Mouse (Mus musculus) spleen, adult 12 weeks (tissue): ENCODE measurements around the gene Ptk7.
"Not testable (repeated sequence)": the region's sequence is repeated elsewhere in the genome, so short reads cannot be mapped to it uniquely, and the experiment has no call there.

Source experiments
- DNase-seq: peaks from one replicate; pipeline ENCODE4 v3.0.0; 2022; ENCODE audit warnings: low spot score

Ptk7 gene

GRCm38 (mm10) chr17:46605987-46606386, 23.3 kb downstream of the Ptk7 start:
- no peak for DNase-seq

- no peak for DNase-seq
These were observed 24.2 kb downstream of the Ptk7 start for GRCm38 (mm10) chr17:46605126-46605525.

DNA sequence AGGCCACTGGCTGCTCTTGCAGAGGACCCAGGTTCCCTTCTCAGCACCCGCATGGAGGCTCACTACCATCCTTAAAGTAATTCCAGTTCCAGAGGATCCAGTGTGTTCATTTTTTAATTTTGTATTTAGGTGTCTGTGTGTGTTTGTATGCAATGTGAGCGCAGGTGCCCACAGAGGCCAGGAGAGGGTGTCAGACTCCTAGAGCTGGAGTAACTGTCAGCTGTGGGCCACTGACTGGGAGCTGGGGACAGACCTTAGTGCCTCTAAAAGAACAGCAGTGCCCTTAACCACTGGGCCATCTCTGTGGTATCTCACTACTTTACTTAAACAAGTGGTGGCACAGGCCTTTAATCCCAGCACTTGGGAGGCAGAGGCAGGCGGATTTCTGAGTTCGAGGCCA, 26.1 kb downstream of the Ptk7 start:
- no peak for DNase-seq

DNA sequence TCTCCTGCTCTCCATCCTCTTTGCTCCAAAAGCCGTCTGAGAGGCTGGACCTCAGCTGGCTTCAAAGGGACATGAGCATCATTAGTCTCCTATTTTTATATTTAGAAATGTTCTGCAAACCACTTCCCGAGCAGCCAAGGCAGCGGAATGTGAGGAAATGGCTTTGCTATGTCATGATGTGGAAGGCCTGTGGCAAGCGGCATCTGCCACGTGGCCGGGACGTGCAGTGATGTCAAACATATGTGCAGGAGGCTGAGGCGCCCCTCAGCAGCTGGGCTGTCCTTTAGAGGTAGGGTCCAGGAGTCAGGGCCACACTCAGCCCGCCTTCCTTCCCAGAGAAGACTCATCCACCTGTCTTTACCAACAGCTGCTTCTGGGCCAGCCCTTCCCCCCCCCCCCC, 27.1 kb downstream of the Ptk7 start:
- DNase-seq: no peak

DNA sequence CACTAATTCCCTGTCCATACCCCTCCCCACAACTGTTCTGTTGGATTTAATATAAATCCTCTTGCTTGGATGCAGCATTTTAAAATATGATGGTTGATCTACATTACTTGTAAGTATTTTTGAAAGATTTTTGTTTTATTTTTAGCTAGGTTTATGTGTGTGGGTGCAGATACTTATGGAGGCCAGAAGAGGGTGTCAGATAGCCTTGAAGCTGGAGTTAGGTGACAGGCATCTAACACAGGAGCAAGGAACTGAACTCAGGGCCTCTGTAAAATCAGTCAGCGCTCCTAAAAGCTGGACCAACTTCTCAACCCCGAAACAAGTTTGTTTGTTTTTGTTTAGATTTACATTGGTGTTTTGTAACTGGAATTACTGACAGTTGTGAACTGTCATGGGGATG, 28.7 kb downstream of the Ptk7 start:
- DNase-seq: no peak

DNA sequence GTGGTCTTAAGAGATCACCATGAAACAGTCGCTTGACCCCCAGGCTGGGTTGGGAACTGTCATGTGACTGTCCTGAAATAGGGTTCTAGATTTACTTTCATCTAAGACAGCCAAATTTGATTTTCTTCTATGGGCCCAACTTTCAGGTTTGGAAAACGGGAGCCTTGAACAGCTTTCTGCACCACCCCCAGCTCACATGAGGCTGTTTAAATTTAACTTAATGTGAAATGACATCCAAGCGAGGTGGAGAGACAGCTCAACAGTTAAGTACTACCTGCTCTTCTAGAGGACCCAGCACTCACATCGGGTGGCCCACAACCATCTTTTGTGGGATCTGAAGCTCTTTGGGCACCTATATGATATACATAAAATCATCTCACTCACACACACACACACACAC, 30.3 kb downstream of the Ptk7 start:
- no peak for DNase-seq

GRCm38 (mm10) chr17:46597956-46598355, 31.3 kb downstream of the Ptk7 start:
- no peak for DNase-seq

- no peak for DNase-seq
These were observed 34.0 kb downstream of the Ptk7 start for GRCm38 (mm10) chr17:46595336-46595735.

DNA sequence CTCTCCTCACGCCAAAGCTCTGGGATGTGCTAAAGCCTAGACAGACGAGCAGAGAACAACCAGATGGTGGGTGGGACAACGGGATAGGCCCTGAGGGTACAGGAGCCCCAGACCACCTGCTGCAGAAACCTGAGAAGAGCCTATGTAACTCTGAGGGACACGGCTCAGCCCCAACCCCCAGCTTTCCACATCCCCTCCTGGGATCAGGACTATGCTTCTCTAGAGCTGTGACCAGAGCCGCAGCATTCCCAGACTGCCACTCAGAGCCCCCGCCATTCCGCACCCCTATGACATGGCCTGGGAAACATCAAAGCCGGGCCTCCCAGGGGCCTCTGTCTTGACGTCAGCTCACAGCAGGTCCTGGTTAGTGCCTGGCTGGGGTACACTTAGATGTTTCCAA, 34.7 kb downstream of the Ptk7 start:
- DNase-seq: no peak

- no peak for DNase-seq
These were observed 36.2 kb downstream of the Ptk7 start for GRCm38 (mm10) chr17:46593124-46593523.

DNA sequence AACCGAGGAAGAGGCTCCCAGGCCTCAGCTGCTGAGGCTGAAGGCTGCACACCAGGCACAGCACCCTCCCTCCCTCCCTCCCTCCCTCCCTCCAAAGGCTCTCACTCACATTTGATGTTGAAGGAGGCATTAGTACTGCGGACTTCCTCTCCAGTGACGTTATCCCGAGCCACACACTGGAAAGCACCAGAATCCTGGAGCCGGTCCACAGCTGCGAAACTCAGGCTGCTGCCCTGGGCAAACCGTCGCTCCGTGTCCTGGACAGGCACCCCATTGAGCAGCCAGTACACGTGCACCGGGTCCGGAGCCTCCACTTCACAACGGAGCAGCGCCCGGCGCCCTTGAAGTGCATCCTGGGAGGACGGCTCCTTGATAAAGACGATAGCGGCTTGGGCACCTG, 37.9 kb downstream of the Ptk7 start:
- DNase-seq: no peak

DNA sequence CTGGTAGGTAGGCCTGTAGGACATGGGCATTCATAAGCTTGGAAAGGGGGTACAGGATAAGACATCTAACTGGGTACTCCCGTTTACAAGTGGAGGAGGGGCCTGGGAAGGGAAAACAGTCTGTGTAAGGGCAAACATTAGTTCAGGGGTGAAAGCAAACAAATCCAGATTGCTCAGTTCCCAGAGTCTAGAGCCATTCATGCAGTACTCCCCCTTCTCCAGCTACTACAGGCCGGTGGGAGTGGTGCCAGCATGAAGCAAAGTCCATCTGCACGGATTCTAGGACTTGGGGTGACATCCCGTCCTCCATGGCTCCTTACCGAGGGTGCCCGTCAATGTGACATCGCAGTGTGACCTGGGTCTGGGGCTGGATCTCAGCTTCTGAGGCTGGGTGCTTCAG, 38.9 kb downstream of the Ptk7 start:
- DNase-seq: no peak

GRCm38 (mm10) chr17:46589635-46590314, 39.5 kb downstream of the Ptk7 start:
- no peak for DNase-seq

DNA sequence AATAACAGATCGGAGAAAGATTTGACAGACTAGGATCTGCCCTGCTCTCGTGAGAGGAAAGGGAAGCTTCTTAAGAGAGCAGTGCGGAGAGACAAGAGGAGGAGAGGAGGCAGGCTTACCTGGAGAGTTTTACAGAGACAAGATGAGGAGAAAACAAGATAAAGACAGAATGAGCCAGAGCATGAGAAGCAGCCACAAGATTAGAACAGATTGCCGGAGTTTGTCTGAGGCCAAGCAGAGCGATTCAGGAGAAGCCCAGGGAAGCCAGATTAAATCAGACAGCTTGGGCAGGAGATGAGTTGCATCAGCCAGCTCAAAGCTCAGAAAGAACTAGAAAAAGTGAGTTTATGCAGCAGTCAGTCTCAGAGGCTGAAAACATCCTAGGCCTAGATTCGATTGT, 40.4 kb downstream of the Ptk7 start:
- DNase-seq: no peak

DNA sequence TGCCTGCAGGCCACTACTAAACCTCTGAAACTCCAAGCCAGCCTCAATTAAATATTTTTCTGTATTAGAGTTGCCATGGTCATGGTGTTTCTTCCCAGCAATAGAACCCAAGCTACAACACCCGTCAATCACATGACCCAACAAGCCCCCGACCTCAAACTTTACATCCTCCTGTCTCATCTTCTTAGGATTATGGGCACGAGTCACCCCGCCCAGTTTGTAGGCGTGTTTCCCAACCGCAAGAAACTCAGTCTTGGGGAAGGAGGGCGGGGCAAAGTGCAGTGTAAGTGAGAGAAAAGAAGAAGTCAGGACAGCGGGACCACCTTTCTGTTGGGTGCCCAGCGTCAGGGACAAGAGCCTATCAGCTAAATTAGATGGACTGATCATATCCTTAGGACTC, 41.1 kb downstream of the Ptk7 start:
- DNase-seq: no peak

GRCm38 (mm10) chr17:46586327-46586726, 43.0 kb downstream of the Ptk7 start:
- no peak for DNase-seq

DNA sequence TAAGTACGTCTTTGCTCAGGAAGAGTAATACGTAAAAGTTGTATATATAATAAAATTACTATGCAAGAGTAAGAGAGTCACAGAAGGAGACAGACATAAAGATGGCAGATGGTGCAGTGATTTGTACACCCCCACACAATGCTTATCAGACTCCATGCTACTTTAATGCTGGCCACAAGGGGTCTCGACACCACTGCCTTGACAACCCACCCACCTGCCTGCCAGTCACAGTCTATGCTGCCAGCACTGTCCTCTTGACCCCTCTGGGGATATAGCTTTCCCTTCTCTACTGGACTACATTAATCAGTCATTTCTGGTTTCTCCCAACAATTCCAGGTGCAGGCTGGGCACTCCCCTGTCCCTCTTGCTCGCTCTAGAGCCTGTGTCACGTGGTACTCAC, 50.7 kb downstream of the Ptk7 start:
- no peak for DNase-seq

DNA sequence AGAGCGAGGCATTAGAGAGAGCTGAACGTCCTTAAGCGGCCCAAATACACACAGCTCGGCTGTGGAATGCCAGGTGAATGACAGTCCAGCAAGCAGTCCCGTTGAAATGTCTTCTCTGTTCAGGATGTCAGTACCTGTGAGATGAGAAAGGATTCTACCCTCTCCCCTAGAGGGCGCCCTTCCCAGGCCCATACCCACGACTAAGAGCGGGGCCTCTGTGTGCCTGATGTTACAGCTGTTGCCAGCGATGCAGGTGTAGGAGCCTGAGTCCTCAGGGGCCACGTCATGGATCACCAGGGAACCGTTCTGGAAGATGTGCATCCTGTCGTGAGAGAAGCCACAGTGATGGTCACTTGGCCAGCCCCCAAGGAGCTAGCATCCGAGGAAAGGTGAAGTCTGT, 53.2 kb downstream of the Ptk7 start:
- no peak for DNase-seq

GRCm38 (mm10) chr17:46574535-46574934, 54.8 kb downstream of the Ptk7 start:
- no peak for DNase-seq

DNA sequence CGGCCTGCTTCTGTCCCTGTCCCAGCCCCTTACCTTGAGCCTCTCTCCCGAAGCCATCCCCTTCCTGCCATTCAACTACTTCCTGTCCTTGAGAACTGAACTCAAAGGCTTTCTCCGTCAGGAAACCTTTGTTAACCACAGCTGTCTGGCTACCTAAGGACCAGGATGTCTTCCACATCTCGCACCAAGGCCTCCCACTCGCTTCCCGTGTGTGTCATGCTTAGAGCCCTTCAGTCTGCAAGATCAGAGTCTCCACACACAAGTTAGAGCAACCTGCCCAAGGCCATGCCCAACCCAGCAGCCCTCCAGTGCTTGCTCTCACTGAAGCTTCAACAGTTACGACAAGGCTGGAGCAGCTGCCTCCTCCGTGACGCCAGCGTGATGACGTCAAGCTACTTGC, 58.3 kb downstream of the Ptk7 start:
- DNase-seq: no peak

GRCm38 (mm10) chr17:46559146-46559545, 70.2 kb downstream of the Ptk7 start:
- no peak for DNase-seq

DNA sequence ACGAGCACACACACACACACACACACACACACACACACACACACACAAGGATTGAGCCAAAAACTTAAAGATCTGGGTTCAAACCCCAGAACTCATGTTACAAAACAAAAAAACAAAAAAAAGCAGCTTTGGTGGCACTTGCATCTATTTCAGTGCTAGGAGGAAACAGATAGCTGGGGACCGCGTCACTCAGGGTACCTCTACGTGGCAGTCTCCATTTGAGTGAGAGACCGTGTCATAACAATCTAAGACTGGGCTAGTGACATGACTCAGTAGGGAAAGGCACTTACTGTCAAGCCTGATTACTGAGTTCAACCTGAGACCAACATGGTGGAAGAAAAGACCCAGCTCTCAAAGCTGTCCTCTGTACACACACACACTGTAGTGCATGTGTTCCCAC, 71.2 kb downstream of the Ptk7 start:
- no peak for DNase-seq

GRCm38 (mm10) chr17:46557321-46557720, 72.0 kb downstream of the Ptk7 start:
- DNase-seq: not testable (repeated sequence)

GRCm38 (mm10) chr17:46556584-46556945, 72.7 kb downstream of the Ptk7 start:
- DNase-seq: no peak
